Mouse (Mus musculus): Measurements from ENCODE around the gene Myo1c.

DNA sequence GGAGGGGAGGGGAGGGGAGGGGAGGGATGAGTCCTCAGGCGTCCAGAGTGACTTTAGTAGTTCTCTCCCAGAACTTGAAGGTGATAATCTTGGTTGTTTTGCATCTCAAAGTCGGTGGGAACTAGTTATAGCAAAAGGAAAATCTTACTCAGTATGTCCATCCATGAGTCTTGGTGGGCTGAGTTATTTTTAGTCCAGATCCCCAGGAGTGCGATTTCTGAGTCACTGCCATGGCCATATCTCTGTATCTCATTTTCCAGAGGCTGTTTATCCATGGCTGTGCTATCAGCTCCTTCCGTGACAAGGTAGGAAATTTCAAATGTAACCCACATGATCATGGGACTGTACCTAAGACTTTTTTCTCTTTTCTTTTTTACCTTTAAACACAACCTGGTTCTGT, 72.0 kb downstream of the Myo1c start:
- TF ChIP-seq POLR2A (IDR thresholded peaks at IDR 0.05; ENCODE audit: borderline replicate concordance, extremely low read depth, insufficient read depth, insufficient read length, poor library complexity, severe bottlenecking) = no peak
- TF ChIP-seq CTCF (IDR thresholded peaks at IDR 0.05; ENCODE audit: borderline replicate concordance, extremely low read depth, insufficient read depth, insufficient read length) = no peak
